Comparison of ENCODE assay signal across 14 mouse cellular contexts in genomic region chrX:52144491-52144890, GRCm38 (mm10).
"Had no signal": no experiment of that assay in that cellular context is flagged by ENCODE, and none has a peak within 500 bp of the region (broad histone marks: within the 10 kb centered on the region; RNA-seq: fewer than 3 reads in every experiment).

No protein-coding gene starts in this region.

- H3K4me3 ChIP-seq: hindbrain, embryonic 13.5 days; layer of hippocampus, adult 2 months; limb, embryonic 13.5 days; midbrain, embryonic 10.5 days; myocyte; neural tube, embryonic 15.5 days had no signal

- DNase-seq: left cerebral cortex, postnatal 4 days; lung, adult 2 months; lung, postnatal 36 days; midbrain, embryonic 14.5 days; spleen, adult 18-20 months; thymus, postnatal 36 days had no signal

- H3K9me3 ChIP-seq: hindbrain, embryonic 13.5 days; limb, embryonic 13.5 days; midbrain, embryonic 10.5 days; neural tube, embryonic 15.5 days had no signal

- H3K4me2 ChIP-seq: hindbrain, embryonic 13.5 days; limb, embryonic 13.5 days; neural tube, embryonic 15.5 days had no signal

- H3K27ac ChIP-seq: hindbrain, embryonic 13.5 days; hindbrain, postnatal 0 days; layer of hippocampus, adult 2 months; limb, embryonic 13.5 days; midbrain, embryonic 10.5 days; neural tube, embryonic 15.5 days had no signal

- ATAC-seq: hindbrain, postnatal 0 days; lung, postnatal 0 days had no signal

- H3K27me3 ChIP-seq: hindbrain, embryonic 13.5 days; limb, embryonic 13.5 days; neural tube, embryonic 15.5 days had no signal

- H3K9ac ChIP-seq: hindbrain, embryonic 13.5 days; limb, embryonic 13.5 days; neural tube, embryonic 15.5 days had no signal

- H3K36me3 ChIP-seq: hindbrain, embryonic 13.5 days; limb, embryonic 13.5 days; midbrain, embryonic 10.5 days; neural tube, embryonic 15.5 days had no signal

- H3K4me1 ChIP-seq: hindbrain, embryonic 13.5 days; limb, embryonic 13.5 days; neural tube, embryonic 15.5 days had no signal
